Mouse (Mus musculus): ENCODE data around the gene Foxc1. TPM values are rescaled to one million over a fixed set of nuclear protein-coding genes. Genes with fewer than 3 reads are reported as not detected.

Foxc1 gene
- total RNA-seq, 4 experiments from 2014 or later: 4.2 to 5.4 (median 5.0) TPM

DNA sequence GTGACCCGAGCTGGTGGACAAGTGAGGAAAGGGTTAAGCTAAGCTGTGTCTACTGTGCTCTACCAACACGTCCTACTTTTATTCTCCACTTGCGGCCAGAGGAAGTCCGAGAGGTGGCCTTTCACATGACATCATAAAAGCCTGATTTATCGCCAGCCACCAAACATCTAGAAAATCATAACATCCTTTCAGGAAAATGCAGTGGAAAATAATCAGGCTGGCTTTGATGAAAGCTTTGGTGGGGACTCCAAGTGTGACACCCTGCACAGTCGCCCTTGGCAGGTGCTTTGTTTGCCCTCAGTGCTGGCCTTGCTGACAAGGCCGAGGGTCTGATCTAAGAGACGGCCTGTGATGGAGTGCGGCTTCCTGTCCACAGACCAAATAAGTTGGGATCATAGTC, 23.9 kb downstream of the Foxc1 start:
- DNase-seq (ENCODE audit: low spot score in 2 of 2): no peak

GRCm38 (mm10) chr13:31835802-31836201, 29.4 kb downstream of the Foxc1 start:
- DNase-seq (ENCODE audit: low spot score in 2 of 2): no peak

DNA sequence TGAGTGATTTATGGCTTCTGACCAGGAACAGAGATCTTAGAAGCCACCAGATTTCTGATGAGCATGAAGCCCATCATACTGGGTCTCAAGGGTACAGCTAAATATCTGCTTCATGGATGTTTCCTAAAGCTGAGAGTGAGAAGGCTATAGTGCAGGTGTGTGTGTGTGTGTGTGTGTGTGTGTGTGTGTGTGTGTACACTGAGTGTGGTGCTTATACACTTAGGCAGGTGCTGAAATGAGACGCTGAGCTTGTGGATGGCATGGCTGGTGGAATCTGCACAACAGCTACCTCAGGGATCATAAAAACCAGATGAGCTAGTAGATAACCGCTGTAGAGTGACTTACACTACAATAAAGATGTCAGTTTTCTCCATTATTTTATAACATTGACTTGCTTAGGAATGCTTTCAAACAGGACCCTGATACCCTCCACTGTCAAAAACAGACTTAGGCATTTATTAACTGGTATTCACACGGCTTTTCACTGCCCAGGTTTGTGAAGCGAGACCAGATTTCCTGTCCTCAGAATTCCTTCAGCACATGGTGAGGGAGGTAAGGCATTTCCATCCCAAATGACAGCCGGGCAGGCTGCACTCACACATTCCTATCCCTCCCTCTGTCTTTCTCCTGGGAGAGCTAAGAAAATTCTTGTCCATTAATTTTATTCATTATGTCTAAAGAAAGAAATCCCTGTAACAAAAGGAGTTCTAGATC, 43.0 kb downstream of the Foxc1 start:
- DNase-seq (ENCODE audit: low spot score in 2 of 2): no peak

DNA sequence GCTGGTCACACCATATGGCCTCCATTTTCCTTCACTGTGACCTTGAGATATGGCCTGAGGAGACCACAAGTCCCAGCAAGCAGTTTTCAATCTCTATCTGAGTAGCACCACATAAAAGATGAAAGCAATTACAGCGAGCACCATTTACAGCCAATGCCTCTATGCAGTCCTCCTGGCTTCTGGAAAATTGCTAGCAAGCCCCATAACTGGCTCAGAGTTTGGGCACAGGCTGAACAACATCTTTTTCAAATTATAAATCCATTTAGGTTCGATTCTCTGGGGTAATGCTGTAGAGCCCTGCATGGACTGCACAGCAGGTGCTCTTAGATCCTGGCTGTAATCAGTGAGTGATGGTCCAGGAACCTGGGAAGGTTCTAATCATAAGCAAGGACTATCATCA, 47.1 kb downstream of the Foxc1 start:
- no peak for DNase-seq (ENCODE audit: low spot score in 2 of 2)

GRCm38 (mm10) chr13:31854000-31854399, 47.6 kb downstream of the Foxc1 start:
- DNase-seq (ENCODE audit: low spot score in 2 of 2): no peak

- DNase-seq (ENCODE audit: low spot score in 2 of 2): no peak
Observed at GRCm38 (mm10) chr13:31860200-31860599, 53.8 kb downstream of the Foxc1 start.

Other genes starting within 250 kb of the Foxc1 start
- under 1 TPM; 0.28 to 0.40 (median 0.35) TPM for gene A530084C06Rik, start 247.3 kb upstream of the Foxc1 start, total RNA-seq (2022)
- gene Foxf2, start 180.8 kb upstream of the Foxc1 start, total RNA-seq (2022): 1 to 10 TPM; 3.7 to 5.1 (median 4.6) TPM